Mouse (Mus musculus): ENCODE results near the gene Cdkn2a. TPM values are rescaled to one million over a fixed set of nuclear protein-coding genes. Genes with fewer than 3 reads are reported as not detected.

The Cdkn2a gene
- polyA plus RNA-seq, 1 experiment from 2014 or later, result not detected

DNA sequence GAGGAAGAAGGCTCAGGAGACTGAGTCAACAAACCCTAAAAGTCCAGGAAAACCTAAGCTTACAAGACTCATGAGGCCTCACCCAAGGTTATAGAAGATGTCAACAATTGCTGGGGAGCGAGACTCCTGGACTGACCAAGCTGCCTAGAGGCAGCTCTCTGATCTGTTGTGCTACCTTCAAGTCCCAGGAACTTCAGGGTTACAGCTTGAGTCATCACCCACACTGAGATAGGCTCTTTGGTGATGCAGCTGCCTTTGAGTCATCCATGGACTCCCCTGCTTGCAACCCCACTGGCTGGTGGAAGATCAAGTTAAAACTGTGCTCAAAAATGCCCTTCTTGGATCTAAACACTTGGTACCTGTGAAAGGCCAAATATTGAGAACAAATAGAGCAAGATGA is 36.7 kb downstream of the Cdkn2a start:
- H3K9ac ChIP-seq (ENCODE audit: low read length), result no peak overlapping the region
- H3K4me2 ChIP-seq (ENCODE audit: low read length), result no peak overlapping the region
- ATAC-seq (ENCODE audit: insufficient number of reproducible peaks, insufficient read depth, low FRiP score, low read depth), result no peak
- no peaks in the 10 kb centered on the region for H3K9me3 ChIP-seq (ENCODE audit: control insufficient read depth, low read length)
- no peak overlapping the region for H3K4me3 ChIP-seq (ENCODE audit: control insufficient read depth in 1 of 2, insufficient read depth in 1 of 2, low read depth in 1 of 2, low read length in 2 of 2)
- H3K4me1 ChIP-seq (ENCODE audit: control insufficient read depth in 2 of 2, insufficient read depth in 2 of 2, low read length in 2 of 2), result no peaks in the 10 kb centered on the region
- 0 out of 2 replicates have a peak, but pooled peaks cover 3% of the 10 kb centered on the region for H3K27me3 ChIP-seq (ENCODE audit: control insufficient read depth, insufficient read depth, low read length)
- no peak overlapping the region for H3K27ac ChIP-seq (replicated peaks in 1 of 2; ENCODE audit: control insufficient read depth in 1 of 2, insufficient read depth in 1 of 2, low read depth in 2 of 2, low read length in 2 of 2)
- H3K36me3 ChIP-seq (ENCODE audit: control insufficient read depth, insufficient read depth, low read length), result no peaks in the 10 kb centered on the region
- WGBS, result 53% methylated on average over 1 of the region's 1 CpGs

DNA sequence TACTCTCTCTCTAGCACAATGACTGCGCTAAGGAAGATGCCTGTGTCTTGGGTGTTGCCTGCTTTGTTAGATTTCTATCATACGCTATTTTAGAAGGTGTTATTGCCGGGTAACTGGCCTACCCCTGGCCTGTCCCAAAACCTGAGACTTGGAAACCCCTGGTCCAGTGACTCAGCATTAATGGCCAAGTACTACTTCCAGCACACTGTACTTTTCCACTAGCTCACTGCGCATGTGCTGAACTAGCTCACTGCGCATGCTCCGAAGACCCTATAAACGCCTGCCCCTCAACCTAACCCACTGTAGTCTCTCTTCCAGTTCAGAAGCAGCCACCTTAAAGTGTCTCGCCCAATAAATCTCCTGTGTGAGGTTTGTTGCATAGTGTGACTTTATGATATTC is 60.0 kb downstream of the Cdkn2a start:
- no peaks in the 10 kb centered on the region for H3K4me1 ChIP-seq (ENCODE audit: control insufficient read depth in 2 of 2, insufficient read depth in 2 of 2, low read length in 2 of 2)
- H3K4me2 ChIP-seq (ENCODE audit: low read length), result no peak overlapping the region
- H3K27ac ChIP-seq (replicated peaks in 1 of 2; ENCODE audit: control insufficient read depth in 1 of 2, insufficient read depth in 1 of 2, low read depth in 2 of 2, low read length in 2 of 2), result no peak overlapping the region
- H3K9me3 ChIP-seq (ENCODE audit: control insufficient read depth, low read length), result no peaks in the 10 kb centered on the region
- WGBS, result 83% methylated on average over 8 of the region's 8 CpGs
- no peak for ATAC-seq (ENCODE audit: insufficient number of reproducible peaks, insufficient read depth, low FRiP score, low read depth)
- H3K4me3 ChIP-seq (ENCODE audit: control insufficient read depth in 1 of 2, insufficient read depth in 1 of 2, low read depth in 1 of 2, low read length in 2 of 2), result no peak overlapping the region
- no peaks in the 10 kb centered on the region for H3K27me3 ChIP-seq (ENCODE audit: control insufficient read depth, insufficient read depth, low read length)
- H3K9ac ChIP-seq (ENCODE audit: low read length), result no peak overlapping the region
- no peaks in the 10 kb centered on the region for H3K36me3 ChIP-seq (ENCODE audit: control insufficient read depth, insufficient read depth, low read length)

Other genes starting within 250 kb of the Cdkn2a start
- 58.5 and 58.7 TPM in 2 replicates for gene Mtap, start 157.5 kb downstream of the Cdkn2a start, polyA plus RNA-seq (2014; fragmentation: Nextera tagmentation; extraction: Ambion mirVana)
- 1.2 and 1.3 TPM in 2 replicates for gene Cdkn2b, start 16.4 kb upstream of the Cdkn2a start, polyA plus RNA-seq (2014; fragmentation: Nextera tagmentation; extraction: Ambion mirVana)